Mouse (Mus musculus) adrenal gland, postnatal 10 days (tissue): ENCODE data around the gene Ddx39. TPM values are rescaled to one million over a fixed set of nuclear protein-coding genes. Genes with fewer than 3 reads are reported as not detected.

Experiments used
- DNase-seq: peaks from one replicate; pipeline ENCODE4 v3.0.0; 2021; ENCODE audit warnings: mixed read lengths
- total RNA-seq, 2 experiments: library from RNA; stranded (reverse); gene quantifications; 2 replicates each; pipeline ENCODE4 v1.2.3; 2021

The Ddx39 gene
- total RNA-seq, 2 experiments from 2014 or later: 29.4 to 33.7 TPM

DNA sequence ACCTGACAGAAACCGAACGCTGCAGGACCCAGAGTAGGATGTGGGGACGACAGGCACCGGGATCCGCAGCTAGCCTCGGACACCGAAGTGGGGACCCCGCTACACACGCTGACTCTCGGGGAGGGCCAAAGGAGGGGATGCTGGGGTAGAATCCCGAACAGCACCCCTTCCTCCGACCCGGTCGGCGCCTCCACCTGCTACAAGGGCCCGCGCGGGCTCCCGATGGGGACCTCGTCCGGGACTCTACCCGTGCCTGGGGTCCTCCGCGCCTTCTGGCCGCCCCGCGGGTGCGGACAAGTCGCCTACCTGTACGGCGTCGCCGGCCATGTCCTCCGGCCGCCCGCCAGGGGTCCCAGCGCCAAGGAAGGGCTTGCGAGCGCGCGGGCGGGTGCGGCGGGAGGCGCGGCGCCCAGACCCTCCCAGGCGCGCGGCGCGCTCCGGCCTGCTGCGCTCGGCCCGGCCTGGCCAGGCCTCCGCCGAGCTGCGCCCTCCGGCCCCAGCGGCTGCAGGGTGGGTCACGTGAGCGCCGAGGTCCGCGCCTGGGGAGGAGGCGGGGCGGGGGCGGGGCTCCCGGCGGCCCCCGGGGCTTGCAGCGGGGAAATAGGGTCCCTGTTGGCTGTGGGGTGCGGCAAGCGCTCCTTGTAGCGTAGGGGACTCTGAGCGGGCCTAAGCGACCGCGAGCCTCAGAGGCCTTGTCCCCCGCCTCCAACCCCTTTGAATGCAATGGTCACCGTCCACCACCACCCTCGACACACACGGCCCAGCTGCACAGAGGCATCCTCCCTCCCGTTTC is 16.1 kb upstream of the Ddx39 start, which contains the start of gene Pkn1:
TSS of gene Pkn1 (minus strand) at position 519 of the 793 bp plus-strand sequence.
- DNase-seq: peak; percentile 92

DNA sequence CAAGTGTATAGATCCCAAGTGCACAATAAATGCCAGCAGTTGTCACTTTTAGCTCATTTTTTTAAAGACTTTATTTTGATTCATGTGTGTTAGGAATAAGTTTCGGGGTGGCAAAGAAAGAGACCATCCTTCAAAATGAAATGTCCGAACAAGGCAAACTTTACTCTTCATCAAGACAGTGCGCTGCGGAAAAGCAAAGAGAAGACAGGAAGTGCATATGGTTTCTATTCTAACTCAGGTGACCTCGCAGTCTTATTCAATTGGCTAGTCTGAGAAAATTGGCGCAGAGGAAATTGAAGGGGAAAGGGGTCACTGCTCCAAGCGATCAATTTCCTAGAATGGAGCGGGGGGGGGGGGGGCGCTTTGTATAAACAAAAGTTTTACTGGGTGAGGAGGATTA is 15.4 kb upstream of the Ddx39 start:
- DNase-seq: no peak

DNA sequence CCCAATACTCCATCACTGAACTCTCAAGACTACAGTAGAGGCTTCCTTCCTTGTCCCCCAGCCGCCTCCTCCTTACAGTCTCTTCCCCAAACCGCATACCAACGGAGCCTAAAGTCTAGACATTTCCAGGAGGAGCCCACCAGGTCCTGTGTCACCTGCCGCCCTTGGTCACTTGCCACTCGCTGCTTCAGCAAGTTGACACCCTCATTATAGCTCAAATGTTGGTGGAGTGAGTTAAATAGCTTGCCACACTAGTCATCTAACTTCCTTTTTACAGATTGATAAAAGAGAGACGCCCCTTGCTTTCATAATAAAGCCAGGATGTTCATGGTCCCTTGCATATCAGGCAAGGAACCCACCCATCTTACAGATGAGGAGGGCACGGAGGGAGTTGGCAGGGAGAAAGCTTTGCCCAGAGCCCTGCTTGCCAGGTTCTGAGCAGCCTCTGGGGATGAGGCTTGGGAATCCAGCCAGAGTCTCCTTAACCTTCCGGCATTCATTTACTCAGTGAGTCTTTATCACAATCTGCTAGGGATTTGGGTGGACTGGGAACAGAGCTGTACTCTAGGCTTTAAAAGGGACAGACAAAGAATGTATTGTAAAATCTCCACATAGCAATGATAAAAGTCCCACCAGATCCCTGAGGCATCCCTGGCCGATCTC is 14.4 kb upstream of the Ddx39 start:
- DNase-seq: peak; percentile 71

DNA sequence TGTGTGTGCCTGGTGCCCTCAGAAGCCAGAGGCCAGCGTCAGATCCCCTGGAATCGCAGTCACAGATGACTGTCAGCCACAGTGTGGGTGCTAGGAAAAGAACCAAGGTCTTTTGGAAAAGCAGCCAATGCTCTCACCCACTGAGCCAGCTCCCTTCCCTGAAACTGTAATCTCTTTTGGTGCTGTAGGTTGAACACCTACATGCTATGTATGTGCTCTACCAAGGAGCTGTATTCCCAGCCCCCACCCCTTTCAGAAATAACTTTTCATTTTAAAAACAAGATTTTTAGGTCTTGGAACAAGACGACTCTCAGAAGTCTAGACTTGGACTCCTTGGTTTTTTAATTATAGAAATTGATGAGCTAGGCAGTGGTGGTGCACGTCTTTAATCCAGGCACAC is 11.6 kb upstream of the Ddx39 start:
- no peak for DNase-seq

DNA sequence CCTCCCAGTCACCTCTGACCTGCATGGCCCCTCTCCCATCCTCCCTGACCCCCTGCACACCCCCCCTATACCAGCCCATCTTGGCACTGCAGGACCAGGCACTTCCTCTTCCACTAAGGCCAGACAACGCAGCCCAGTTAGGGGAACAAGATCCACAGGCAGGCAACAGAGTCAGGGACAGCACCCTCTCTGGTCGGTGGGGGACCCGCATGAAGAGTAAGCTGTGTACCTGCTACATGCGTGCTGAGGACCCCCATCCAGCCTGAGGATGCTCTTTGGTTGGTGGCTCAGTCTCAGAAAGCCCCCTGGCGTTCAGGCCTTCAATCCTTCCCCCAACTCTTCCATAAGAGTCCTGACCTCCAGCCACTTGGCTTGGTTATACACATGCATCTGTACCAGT is 8.6 kb upstream of the Ddx39 start:
- DNase-seq: no peak

DNA sequence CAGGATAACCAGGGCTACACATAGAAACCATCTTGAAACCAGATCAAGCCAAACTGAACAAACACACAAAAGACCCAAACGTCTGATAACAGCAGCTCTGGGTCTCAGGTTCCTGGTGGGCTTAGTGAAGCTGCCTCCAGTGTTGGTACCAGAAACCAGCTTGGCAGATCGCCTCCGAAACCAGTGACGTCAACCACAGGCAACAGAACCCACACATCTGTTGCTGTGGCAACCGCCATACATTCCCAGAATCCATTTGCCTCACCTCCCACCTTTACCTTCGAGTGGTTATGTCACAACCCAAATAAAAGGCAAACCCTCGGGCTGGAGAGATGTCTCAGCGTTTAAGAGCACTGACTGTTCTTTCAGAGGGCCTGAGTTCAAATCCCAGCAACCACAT is 7.4 kb upstream of the Ddx39 start:
- no peak for DNase-seq

DNA sequence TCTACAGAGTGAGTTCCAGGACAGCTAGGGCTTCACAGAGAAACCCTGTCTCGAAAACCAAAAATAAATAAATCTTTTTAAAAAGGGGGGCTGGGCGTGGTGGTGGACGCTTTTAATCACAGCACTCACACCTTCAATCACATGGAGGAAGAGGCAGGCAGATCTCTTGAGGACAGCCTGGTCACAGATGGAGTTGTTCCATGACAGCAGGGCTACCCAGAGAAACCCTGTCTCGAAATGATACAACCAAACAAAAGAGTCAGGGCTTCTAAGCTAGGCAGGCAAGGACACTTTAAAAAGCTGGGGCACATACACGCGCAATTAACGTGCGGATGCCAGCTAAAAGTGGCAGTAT is 324 bp upstream of the Ddx39 start:
- DNase-seq: no peak

DNA sequence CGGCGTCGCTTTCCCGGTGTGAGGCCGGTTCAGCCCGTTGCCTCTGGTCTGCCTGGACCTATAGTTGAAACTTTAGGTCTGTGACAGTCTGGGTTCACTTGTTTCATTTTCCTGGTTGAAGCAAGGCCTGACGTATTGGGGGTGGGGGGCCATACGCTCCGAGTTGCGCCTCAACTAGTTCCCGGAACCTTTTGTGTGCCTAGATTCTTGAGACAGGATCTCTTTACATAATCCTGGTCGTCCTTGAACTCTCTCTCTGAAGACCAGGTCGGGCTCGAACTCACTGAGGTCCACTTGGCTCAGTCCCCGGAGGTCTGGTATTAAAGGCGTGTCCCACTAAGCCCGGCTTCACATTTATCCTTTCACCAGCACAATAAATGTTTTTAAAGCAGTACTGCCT is 794 bp downstream of the Ddx39 start:
- DNase-seq: no peak

DNA sequence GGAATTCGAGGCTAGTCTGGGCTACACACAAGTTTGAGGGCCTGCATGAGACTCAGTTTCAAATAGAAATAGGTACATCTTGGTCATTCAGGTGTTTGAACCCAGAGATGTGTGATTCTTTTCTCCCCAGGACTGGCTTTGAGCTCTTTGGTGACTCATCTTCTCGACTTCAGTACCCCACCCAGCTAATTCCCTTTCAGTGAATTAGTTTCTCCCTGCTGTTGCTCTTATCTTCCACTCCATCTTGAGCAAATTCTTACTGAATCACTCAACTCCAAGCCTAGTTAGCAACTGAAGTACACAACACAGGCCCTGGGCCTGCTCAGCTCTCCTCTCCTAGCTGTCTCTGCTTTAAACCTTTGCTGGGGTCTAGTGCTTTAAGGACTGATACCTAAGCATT is 1.6 kb downstream of the Ddx39 start:
- DNase-seq: no peak

DNA sequence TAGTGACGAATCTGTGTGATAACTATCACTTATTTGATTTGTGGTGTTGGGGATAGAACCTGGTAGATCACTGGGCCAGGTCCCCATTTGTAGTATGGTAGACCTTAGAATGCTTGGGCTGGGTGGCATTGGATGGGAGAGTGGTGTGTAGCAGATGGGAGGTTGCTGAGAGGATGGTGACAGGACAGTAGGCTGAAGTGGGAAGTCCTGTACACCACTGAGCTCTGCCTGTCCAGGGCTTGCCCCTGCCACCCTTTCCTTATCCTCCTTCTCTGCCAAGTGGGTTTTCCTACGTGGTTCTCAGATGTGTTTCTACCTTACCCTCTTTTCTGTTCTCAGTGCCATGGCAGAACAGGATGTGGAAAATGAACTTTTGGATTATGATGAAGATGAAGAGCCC is 4.1 kb downstream of the Ddx39 start:
- no peak for DNase-seq

DNA sequence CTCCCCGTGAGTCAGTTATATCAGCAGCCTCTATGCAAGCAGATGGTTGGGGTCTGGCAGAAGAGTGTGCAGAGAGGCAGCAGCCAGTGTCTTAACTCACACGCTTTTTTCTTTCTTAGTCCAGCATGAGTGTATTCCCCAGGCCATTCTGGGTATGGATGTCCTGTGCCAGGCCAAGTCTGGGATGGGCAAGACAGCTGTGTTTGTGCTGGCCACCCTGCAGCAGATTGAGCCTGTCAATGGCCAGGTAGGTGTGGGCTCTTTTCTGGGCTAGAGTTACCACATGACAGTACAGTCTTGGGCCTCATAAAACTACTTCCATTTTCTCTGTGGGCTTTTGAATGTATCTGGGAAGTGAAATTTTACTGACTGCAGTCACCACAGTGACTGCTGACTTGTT is 4.7 kb downstream of the Ddx39 start:
- no peak for DNase-seq

DNA sequence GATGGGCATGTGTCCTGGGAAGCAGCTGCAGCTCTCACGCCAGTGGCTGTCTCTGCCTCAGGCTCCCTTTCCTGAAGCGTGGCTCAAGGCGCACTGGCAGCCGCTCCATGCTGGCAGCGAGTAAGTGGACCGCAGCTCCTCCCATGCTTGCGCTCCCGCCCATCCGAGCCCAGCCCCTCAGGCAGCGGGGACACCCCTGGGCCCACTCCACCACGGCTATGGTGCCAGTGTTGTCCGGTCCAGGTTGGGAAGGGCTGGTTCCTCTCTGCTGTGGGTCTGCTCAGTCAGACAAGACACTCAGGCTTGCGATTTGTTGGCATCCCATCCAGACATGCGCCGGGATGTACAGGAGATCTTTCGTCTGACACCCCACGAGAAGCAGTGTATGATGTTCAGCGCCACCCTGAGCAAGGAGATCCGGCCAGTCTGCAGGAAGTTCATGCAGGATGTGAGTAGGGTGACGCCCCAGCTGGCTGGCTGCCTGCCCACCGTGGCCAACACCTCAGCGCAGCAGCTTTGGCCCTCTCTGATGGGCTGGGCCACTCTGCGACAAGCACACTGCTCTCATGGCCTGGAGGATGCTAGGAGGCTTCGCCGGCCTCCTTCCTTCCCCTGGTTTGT is 6.5 kb downstream of the Ddx39 start:
- DNase-seq: peak; percentile 61

DNA sequence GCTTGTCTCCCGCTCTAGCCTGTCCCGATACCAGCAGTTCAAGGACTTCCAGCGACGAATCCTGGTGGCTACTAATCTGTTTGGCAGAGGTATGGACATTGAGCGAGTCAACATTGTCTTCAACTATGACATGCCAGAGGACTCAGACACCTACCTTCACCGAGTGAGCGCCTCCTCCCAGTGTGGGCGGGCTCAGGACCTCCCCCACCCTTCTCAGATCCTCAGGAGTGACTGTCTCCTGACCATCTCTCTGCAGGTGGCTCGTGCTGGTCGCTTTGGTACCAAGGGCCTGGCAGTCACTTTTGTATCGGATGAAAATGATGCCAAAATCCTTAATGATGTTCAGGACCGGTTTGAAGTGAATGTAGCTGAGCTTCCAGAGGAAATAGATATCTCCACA is 7.7 kb downstream of the Ddx39 start:
- DNase-seq: no peak

DNA sequence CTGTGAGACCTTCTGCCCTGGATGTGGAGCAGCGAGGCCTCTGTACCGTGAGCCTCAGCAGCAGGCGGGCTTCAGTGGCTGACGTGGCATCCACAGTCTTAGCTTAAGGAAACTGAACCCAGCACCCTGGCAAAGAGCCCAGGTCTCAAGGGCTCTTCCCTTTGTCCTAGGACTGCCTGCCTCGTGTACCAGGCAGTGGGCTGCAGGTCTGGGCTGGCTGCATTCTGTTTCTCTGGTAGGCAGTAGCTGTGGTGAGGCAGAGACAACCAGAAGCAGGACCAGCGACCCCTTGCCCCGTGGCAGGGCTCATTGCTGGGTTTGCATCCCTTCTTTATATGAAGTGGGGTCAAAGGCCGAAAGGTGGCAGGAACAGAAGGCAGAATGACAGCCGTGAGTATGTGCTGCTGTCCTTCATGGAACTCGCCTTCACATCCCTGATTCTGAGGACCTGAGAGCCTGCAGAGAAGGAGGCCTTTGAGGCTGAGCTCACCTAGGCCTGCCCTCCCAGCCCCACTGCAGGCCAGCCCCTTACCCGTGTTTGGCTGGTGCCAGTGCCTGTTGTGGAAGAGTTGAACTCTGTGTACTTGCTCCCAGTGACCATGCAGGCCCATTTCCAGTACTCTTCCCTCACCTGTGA is 8.6 kb downstream of the Ddx39 start:
- no peak for DNase-seq

DNA sequence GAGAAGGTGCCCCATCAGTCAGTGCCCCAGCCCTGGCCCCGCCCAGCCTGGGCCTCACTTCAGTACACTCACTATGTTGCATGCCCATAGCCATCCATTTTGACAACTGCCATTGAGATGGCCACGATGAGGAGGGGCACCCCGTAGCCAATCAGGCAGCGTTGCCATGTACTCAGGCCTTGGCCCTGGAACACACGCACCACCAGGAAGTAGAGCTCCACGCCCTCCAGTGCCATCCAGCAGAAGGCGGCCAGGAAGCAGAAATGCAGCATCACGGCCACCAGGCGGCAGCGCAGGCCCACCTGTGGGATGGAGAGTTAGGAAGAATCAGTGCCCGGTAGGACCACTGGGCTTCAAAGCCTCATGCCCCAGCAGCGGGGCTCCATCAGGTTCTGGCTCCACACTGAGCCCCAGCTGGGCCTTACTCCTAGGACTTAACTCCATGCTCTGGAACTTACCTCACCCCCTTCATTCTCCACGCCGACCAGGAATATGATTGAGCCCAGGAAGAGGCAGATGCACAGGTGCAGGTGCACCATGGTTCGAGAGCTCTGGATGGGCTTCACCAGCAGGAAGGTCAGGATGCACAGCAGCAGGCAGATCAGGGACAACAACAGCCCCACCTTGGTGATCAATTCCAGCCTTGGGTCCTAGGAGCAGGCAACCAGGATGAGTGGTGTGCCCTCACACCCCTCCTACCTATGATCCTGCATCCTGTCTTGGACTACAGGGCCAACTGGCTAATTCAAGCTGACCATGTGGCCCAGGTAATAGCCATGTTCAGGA is 9.9 kb downstream of the Ddx39 start:
- DNase-seq: peak; percentile 92

DNA sequence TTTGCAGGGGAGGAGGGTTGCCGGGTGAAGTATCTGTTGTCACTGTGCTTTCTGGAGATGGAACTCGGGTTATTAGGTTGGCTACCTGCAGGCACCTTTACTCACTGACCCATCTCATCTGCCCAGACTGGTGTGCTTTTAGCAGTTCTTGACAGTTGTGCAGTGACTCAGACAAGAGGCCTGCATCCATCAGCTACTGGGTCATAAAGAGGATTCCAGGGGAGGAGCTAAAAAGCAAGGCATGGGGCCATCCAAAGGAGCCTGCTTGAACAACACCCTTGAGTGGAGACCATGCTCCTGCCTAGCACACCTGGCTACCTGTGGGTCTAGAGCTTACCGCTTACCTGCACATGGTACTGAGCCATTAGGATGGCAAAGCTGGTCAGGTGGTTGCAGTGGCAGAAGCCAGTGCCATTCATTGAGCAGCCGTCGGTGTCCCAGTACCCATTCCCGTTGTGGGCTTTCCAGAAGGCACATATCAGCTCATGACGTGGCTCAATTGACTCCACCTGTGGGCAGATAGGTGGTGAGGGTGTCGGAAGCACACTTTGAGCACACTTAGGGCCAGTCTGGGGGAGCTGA is 10.6 kb downstream of the Ddx39 start:
- no peak for DNase-seq

DNA sequence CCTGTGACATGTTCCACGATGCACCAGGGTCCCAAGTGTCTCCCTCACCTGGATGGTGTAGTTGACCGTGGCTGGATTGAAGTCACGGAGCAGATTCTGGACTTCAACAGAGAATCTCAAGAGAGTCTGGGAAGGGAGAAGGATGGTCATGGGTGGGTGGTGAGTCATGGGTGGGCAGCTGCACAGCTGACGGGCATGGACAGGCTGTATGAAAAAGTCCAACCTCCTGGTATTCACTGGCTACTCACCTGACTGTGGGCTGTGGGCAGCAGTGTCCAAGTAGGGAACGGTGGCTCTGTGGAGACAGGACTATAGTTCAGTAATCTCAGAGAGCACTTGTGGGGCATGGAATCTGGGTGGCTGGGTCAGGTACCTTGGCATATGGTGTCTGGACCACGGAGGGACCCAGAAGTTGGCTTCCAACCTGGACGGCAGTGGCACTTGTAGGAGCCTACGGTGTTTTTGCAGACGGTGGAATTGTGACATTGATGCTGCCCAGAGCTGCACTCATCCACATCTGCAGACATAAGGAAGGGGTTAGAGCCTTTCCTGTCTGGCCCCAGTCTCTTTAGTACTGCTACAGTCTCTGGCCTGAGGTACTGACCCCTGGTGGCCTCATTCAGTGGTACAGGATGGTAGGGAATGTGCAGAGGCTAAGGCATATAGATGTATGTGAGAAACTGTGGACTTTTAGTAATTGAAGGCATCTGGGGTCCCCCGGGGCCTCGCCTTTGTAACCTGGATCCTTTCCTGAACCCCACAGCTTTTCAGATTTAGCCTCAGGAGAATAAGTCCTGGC is 14.2 kb downstream of the Ddx39 start:
- peak; percentile 67 for DNase-seq

DNA sequence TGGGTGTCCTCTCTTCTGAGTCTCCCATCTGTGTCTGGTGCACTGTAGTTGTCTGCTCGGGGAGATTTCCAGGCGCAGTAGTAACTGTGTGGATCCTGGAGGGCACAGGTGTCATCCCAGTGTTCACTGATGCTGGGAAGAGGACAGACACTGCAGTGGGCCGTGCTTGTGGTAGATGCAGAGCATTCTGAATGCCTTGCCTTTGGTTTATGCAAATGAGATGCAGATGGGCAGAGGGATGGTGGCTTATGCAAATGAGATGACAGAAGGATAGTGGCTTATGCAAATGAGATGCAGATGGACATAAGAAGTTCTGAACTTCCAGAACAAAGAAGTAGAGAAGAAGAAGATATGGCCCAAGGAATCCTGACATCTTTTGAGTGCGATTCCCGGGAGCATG is 16.9 kb downstream of the Ddx39 start:
- no peak for DNase-seq

DNA sequence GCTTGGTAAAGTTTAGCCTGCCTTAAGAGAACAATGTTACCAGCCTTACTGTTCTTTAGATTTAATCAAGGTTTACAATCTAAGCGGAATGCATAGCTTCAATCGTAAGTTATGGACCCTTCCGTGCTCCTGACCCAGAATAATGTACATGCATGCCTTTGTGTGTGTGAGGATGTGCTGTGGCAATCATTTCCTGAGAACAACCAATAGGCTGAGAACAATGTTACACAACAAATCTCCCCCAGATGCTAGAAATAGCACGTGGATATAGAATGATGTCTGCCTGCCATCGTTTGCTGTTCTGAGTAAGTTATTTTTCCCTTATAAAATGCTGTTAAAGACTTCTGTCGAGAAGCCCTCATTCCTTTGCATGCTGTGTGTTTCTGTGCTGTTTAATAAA is 17.9 kb downstream of the Ddx39 start:
- DNase-seq: no peak

DNA sequence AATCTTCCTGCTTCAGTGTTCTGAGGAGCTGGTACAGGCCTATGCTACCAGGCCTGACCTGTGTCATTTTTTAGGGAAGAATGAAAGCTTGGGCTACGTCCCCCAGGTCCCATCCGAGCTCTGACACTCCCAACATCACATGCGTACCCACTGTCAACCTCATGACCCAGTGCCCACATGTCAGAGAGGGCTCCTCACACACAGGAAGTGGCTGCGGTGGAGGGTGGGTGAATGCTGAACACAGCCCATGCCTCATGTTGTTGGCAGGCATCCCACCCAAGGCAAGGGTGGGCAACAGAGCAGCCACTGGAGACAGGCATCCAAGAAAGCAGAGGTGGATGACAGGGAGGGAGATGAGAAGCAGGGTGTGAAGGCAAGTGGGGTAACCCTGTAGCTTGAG is 21.7 kb downstream of the Ddx39 start:
- DNase-seq: no peak

DNA sequence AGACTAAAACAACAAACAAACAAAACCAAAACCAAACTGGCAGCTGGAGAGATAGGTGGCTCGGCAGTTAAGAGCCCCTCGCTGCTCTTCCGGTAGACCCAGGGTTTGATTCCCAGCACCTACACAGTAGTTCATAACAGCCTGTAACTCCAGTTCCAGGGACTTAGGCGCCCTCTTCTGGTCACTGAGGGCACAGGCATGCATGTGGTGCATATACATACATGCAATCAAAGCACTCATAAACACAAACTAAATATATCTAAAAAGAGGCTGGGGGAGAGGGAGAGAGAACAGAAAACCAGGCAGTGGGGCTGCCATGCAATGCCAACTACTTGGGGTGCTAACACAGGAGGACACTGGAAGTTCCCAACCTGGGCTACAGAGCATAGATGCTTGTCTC is 22.4 kb downstream of the Ddx39 start:
- no peak for DNase-seq
